Mouse (Mus musculus) bone marrow, adult 2 months (tissue): ENCODE results near the gene Tab2. TPM values are rescaled to one million over a fixed set of nuclear protein-coding genes. Genes with fewer than 3 reads are reported as not detected.
A peak's percentile ranks its signal among the peaks of the same experiment; 100 is the strongest.
"Not testable (repeated sequence)": the region's sequence is repeated elsewhere in the genome, so short reads cannot be mapped to it uniquely, and the experiment has no call there.

Experiments
- H3K27ac ChIP-seq: fragments of 200-500 bp; 2 replicates; pipeline ENCODE4 v1.5.1; 2012; ENCODE audit warnings: low read depth, mild to moderate bottlenecking, control low read depth, inconsistent platforms, low read length; ENCODE audit not compliant: control insufficient read depth, poor library complexity, insufficient read depth
- H3K4me1 ChIP-seq: fragments of 200-500 bp; 2 replicates; pipeline ENCODE4 v1.6.1; 2011; ENCODE audit warnings: low read length; ENCODE audit not compliant: control insufficient read depth, insufficient read depth
- H3K4me3 ChIP-seq: fragments of 200-500 bp; replicated peaks from 2 replicates; pipeline ENCODE3; 2011; ENCODE audit warnings: mild to moderate bottlenecking, low read depth, low read length, control low read depth; ENCODE audit not compliant: control insufficient read depth
- CTCF ChIP-seq: fragments of 200-500 bp; IDR thresholded peaks from 2 replicates; pipeline ENCODE4 v1.5.1; 2011; ENCODE audit warnings: low read length, control low read depth; ENCODE audit not compliant: control insufficient read depth, insufficient read depth
- POLR2A ChIP-seq: fragments of 200-500 bp; IDR thresholded peaks from 2 replicates; pipeline ENCODE4 v1.6.1; 2011; ENCODE audit warnings: low read depth, mild to moderate bottlenecking, control low read depth, low read length, borderline replicate concordance; ENCODE audit not compliant: control insufficient read depth
- WGBS: fragments of 180-500 bp; shearing (Covaris S2); methylation state at CpG from one replicate; pipeline ENCODE4 v1.1.7; 2018; 5-methylcytosine and 5-hydroxymethylcytosine counted together
- polyA plus RNA-seq: library from polyadenylated mRNA; stranded (reverse); fragments of >200 nt; gene quantifications from 2 replicates; pipeline ENCODE4 v1.2.4, GENCODE M21; 2011; ENCODE audit warnings: low replicate concordance; ENCODE audit not compliant: missing spikeins, insufficient read depth, insufficient read length

The Tab2 gene
- polyA plus RNA-seq, 1 experiment: 46.7 TPM

DNA sequence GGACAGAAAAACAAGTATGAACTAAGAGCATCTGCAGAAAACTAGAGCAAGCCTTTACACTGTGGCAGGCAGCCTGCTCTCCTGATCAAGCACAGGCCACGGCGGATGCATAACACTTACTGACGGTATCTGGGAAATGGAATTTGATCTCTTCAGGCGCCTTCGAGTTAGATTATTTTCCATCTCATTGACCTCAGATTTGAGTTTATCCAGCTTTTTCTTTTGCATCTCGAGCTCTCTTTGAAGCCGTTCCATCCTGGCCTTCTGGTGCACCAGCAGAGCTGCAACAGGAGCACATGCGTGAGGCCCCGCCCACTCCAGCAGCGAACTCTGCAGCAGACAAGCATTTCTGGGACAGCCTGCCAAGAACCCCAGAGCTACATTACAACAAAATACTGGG, 44.8 kb downstream of the Tab2 start:
- TF ChIP-seq CTCF (no peak), POLR2A (no peak)
- WGBS: 91% methylated on average over 10 of the region's 10 CpGs
- Histone ChIP-seq H3K4me3 (no peak overlapping the region), H3K27ac (no peak overlapping the region), H3K4me1 (no peaks in the 10 kb centered on the region)

DNA sequence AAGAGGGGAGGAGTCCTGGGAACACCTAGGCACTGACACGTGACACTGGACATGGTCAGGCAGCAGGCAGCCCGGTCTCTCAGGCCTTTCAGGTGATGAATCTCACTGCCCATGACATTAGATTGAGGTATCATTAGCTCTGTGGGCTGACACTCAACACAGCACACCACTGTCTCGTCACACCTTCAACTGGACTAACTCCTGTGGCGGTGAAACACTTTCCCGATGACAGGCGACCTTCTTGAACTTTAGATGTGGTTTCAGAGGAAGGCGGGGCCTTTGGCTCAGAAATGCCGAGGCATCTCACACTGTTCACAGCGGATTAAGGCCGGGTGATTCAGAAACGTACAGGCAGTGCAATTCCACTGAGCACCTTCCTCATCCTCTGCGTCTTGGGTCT, 48.9 kb downstream of the Tab2 start:
- no peak overlapping the region for H3K4me3 ChIP-seq
- no peaks in the 10 kb centered on the region for H3K4me1 ChIP-seq
- no peak overlapping the region for H3K27ac ChIP-seq
- TF ChIP-seq POLR2A (no peak), CTCF (no peak)
- WGBS: 85% methylated on average over 12 of the region's 12 CpGs

DNA sequence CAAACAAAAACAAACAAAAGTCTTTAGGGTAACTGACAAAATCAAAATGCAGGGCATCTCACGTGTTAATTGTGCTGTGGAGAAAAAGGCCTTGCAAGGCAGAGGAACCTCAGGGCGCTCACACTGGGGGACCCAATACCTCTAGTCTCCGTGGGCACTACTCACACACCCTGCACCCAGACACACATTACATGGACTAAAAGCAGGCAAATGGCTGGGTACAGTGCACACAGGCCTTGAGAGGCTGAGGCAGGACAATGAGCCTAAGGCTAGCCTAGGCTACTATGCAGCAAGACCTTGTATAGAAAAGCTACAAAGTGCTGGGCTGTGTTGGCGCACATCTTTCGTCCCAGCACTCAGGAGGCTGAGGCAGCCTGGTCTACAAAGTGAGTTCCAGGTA, 51.9 kb downstream of the Tab2 start:
- Histone ChIP-seq H3K27ac (no peak overlapping the region), H3K4me1 (no peaks in the 10 kb centered on the region), H3K4me3 (no peak overlapping the region)
- 95% methylated on average over 5 of the region's 5 CpGs for WGBS
- no peak for TF ChIP-seq POLR2A
- no peak for TF ChIP-seq CTCF

DNA sequence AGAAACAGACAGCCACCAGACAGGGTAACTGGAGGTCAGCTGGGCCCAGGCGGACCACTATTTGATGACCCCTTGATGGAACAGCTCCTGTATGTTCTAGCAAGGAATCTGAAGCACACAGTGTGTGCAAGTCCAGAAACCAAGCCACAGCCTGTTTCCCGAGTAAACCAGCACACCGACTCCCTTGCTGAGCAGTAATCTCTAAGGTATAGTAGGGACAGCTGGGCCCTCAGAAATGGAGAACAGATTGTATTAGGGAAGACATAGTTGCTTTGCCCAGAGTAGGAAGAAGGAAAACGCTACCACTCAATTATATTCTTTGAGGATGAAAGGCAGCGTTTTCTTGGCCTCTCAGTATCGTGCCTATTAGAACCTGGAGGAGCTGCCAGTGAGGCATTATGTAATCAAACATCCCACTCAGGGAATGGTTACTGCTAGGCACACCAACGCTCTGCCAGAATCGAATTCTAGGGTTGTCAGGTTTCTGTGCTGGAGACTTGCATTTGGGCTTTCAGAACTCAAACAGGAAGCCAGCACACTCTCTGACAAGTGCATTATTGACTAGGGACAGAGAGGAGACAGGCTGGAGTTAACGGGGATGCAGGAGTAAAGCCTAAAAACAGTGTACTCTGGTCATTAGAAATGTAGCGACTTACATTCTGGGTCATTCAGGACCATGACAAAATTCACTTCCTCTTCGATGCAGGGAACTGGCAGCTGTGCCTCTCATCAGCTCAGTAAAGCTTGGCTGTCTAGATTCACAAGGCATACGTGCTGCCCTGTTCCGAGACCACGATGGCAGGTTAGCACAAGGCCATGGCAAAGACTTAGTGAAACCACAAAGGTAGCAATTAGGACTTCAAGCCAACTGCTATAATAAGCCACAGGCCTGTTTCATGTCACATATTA, 55.1 kb downstream of the Tab2 start:
- no peak overlapping the region for H3K27ac ChIP-seq
- TF ChIP-seq POLR2A: no peak
- TF ChIP-seq CTCF: no peak
- no peak overlapping the region for H3K4me3 ChIP-seq
- no peaks in the 10 kb centered on the region for H3K4me1 ChIP-seq
- WGBS: 72% methylated on average over 14 of the region's 14 CpGs

DNA sequence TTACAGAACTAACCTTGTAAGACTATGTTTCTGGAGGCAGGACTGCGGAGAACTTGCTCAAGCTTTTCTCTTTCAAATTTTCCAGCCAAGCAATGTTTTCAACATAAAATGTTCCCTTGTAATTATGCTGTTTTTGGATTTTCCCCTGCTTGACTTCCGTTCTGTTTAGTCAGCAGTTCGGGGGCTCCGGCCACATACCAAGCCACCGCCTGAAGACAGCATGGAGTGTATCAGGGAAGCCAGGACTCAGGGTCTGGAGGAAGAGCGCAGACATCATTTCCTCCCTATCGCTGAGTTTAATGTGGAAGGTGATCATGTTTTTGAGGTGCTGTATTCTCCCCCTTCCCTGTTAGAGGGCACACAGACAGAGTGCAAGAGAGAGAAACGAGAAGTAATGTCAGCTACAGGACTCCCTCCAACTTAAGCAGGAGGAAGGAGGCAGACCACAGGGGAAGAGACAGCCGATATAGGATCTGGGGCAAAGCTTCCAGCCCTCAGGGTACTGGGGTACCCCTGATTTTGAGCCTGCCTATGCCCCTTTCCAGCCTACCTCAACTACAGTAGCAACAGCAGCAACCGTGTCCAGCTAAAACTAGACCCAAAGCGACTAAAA, 67.7 kb downstream of the Tab2 start:
- TF ChIP-seq POLR2A: no peak
- TF ChIP-seq CTCF: no peak
- 20% methylated on average over 11 of the region's 11 CpGs for WGBS
- no peak overlapping the region for H3K4me3 ChIP-seq
- no peaks in the 10 kb centered on the region; the same call in 1 of the 2 replicates for H3K4me1 ChIP-seq
- H3K27ac ChIP-seq: no peak overlapping the region

DNA sequence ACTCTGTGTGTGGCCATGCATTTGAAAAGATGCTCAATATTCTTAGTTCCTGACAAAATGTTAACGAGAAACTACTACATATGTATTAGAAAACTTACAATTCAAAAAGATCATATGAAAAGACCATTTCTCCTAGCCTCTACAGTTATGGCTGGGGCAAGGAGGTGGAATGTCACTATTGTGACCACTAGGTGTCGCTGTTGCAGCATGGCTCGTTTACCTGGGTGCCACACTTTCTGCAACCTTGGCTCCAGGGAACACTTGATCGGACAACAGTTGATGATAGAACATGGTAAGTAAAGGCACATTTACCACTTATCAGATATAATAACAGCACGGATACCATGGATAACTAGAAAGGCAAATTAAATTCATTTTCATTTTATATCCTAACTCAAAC, 72.5 kb downstream of the Tab2 start:
- H3K4me1 ChIP-seq: no peaks in the 10 kb centered on the region; the same call in 1 of the 2 replicates
- TF ChIP-seq CTCF (peak; percentile 100), POLR2A (no peak)
- H3K27ac ChIP-seq: no peak overlapping the region
- 8% methylated on average over 5 of the region's 5 CpGs for WGBS
- H3K4me3 ChIP-seq: no peak overlapping the region

DNA sequence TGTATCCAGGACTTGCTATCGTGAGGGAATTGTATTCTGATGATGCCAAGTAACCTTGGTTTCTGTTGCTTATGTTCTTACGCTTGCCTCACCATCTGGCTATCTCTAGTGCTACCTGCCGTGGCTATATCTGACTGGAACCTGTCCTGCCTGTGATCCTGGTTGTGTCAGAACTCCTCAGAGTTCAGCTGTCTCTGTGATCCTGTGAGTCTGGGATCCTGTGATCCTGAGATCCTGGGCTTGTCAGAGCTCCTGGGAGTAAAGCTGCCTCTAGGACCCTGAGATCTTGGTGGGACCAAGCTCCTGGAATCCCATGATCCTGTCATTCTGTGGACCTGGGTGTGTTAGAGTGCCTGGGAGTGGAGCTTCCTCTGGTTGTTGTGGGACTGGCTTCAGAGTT, 74.1 kb downstream of the Tab2 start:
- TF ChIP-seq CTCF (no peak), POLR2A (no peak)
- H3K4me3 ChIP-seq: no peak overlapping the region
- WGBS: 84% methylated on average over 3 of the region's 3 CpGs
- H3K4me1 ChIP-seq: no peaks in the 10 kb centered on the region
- H3K27ac ChIP-seq: no peak overlapping the region

DNA sequence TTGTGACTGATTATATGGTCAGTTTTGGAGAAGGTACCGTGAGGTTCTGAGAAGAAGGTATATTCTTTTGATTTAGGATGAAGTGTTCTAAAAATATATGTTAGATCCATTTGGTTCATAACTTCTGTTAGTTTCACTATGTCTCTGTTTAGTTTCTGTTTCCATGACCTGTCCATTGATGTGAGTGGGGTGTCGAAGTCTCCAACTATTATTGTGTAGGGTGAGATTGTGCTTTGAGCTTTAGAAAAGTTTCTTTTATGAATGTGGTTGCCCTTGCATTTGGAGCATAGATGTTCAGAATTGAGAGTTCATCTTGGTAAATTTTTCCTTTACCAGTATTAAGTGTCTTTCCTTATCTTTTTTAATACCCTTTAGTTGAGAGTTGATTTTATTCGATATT, 75.7 kb downstream of the Tab2 start:
- H3K4me3 ChIP-seq, H3K4me1 ChIP-seq, H3K27ac ChIP-seq: not testable (repeated sequence)
- WGBS: 82% methylated on average over 3 of the region's 3 CpGs

DNA sequence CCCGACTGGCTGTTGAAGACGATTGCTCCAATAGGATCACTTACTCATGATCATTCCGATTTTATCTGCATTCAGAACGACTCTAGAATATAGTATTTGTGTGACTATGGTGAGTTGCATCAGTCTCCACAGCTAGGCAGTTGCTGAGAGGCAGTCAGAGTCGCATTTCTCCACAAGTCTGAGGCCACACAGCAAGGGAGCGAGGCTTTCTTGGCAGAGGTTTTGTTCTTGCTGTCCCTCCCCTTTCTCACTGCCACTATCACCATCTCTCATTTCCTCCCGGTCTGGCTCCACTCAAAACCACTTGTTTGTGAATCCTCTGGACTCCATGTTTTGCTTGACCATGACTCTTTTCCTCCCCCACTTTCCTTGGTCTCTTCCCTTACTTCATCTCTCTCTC, 81.8 kb downstream of the Tab2 start:
- no peaks in the 10 kb centered on the region for H3K4me1 ChIP-seq
- TF ChIP-seq POLR2A (no peak), CTCF (no peak)
- 73% methylated on average over 7 of the region's 7 CpGs for WGBS
- H3K27ac ChIP-seq: no peak overlapping the region
- H3K4me3 ChIP-seq: no peak overlapping the region
